Mouse (Mus musculus) retina, postnatal 1 day (tissue): Measurements from ENCODE around the gene Lenep.

ENCODE experiments used
- DNase-seq: peaks from one replicate; pipeline ENCODE4 v3.0.0-alpha.2; 2012

Gene Lenep

GRCm38 (mm10) chr3:89419571-89419970, 17.0 kb upstream of the Lenep start:
- no peak for DNase-seq

- DNase-seq, result no peak
These were observed 16.3 kb upstream of the Lenep start for GRCm38 (mm10) chr3:89418861-89419250.

- peak; percentile 100 for DNase-seq
These were observed 15.7 kb upstream of the Lenep start, which contains the start of the genes Cks1b and Shc1 for GRCm38 (mm10) chr3:89418170-89418860. TSS of gene Cks1b (minus strand) at chr3:89418383. TSS of gene Shc1 (plus strand) at chr3:89418443.

GRCm38 (mm10) chr3:89417840-89418169, 15.2 kb upstream of the Lenep start:
- no peak for DNase-seq

GRCm38 (mm10) chr3:89417131-89417530, 14.5 kb upstream of the Lenep start:
- no peak for DNase-seq

GRCm38 (mm10) chr3:89416158-89416557, 13.6 kb upstream of the Lenep start:
- DNase-seq, result no peak

GRCm38 (mm10) chr3:89411490-89412393, 9.1 kb upstream of the Lenep start, which contains the start of gene Flad1:
TSS of gene Flad1 (minus strand) at chr3:89411870.
- peak; percentile 100 for DNase-seq

GRCm38 (mm10) chr3:89410864-89411263, 8.3 kb upstream of the Lenep start:
- no peak for DNase-seq

GRCm38 (mm10) chr3:89409701-89410100, 7.1 kb upstream of the Lenep start:
- DNase-seq, result no peak

- DNase-seq, result no peak
These were observed 5.9 kb upstream of the Lenep start for GRCm38 (mm10) chr3:89408448-89408847.

GRCm38 (mm10) chr3:89406887-89407286, 4.3 kb upstream of the Lenep start:
- no peak for DNase-seq

- DNase-seq, result no peak
These were observed 1.3 kb downstream of the Lenep start for GRCm38 (mm10) chr3:89401329-89401728.

- DNase-seq, result no peak
These were observed 6.0 kb downstream of the Lenep start for GRCm38 (mm10) chr3:89396654-89397005.

- peak; percentile 86 for DNase-seq
These were observed 6.6 kb downstream of the Lenep start for GRCm38 (mm10) chr3:89395806-89396653.

- no peak for DNase-seq
These were observed 7.2 kb downstream of the Lenep start for GRCm38 (mm10) chr3:89395419-89395805.

- DNase-seq, result peak; percentile 96
These were observed 7.7 kb downstream of the Lenep start for GRCm38 (mm10) chr3:89394894-89395256.

GRCm38 (mm10) chr3:89394006-89394893, 8.3 kb downstream of the Lenep start, which contains the start of gene Zbtb7b:
TSS of gene Zbtb7b (minus strand) at chr3:89394776.
- peak; percentile 86 for DNase-seq

GRCm38 (mm10) chr3:89393605-89394004, 9.0 kb downstream of the Lenep start:
- DNase-seq, result peak; percentile 99

GRCm38 (mm10) chr3:89392871-89393311, 9.7 kb downstream of the Lenep start:
- peak; percentile 37 for DNase-seq

- peak; percentile 88 for DNase-seq
These were observed 10.7 kb downstream of the Lenep start for GRCm38 (mm10) chr3:89391663-89392511.
